Mouse (Mus musculus): ENCODE measurements around the gene Trim14. TPM values are rescaled to one million over a fixed set of nuclear protein-coding genes. Genes with fewer than 3 reads are reported as not detected.

Gene Trim14
- total and polyA plus RNA-seq, 2 experiments from 2014 or later, result 0.46 to 10.9 TPM

- H3K27me3 ChIP-seq (ENCODE audit: control insufficient read depth, insufficient read depth, low read length), result no peaks in the 10 kb centered on the region
- H3K9ac ChIP-seq (replicated peaks; ENCODE audit: low read depth, low read length), result no peak overlapping the region
- no peak for ATAC-seq (ENCODE audit: insufficient read depth, low read depth)
- H3K4me1 ChIP-seq (ENCODE audit: control insufficient read depth, insufficient read depth), result peaks cover 29% of the 10 kb centered on the region
- H3K4me2 ChIP-seq (ENCODE audit: low read depth, low read length), result no peak overlapping the region
- H3K9me3 ChIP-seq (replicated peaks; ENCODE audit: control insufficient read depth, low read length), result no peaks in the 10 kb centered on the region
- TF ChIP-seq CTCF (IDR thresholded peaks at IDR 0.05; ENCODE audit: low read depth) (peak; percentile 10; the same call in 1 of the 2 replicates), EP300 (IDR thresholded peaks at IDR 0.05; ENCODE audit: low read depth) (no peak)
- H3K36me3 ChIP-seq (replicated peaks; ENCODE audit: control insufficient read depth, insufficient read depth, low read length), result peaks cover 27% of the 10 kb centered on the region
- WGBS, result 91% methylated on average over 2 of the region's 2 CpGs
- H3K4me3 ChIP-seq (ENCODE audit: low read depth, low read length), result no peak overlapping the region
- no peak for DNase-seq (ENCODE audit: low spot score)
- H3K27ac ChIP-seq (ENCODE audit: low read depth), result no peak overlapping the region
Measured at GRCm38 (mm10) chr4:46458411-46458810, 77.5 kb downstream of the Trim14 start.

GRCm38 (mm10) chr4:46457186-46457585, 78.8 kb downstream of the Trim14 start:
- no peak for DNase-seq (ENCODE audit: low spot score)
- H3K27me3 ChIP-seq (ENCODE audit: control insufficient read depth, insufficient read depth, low read length), result no peaks in the 10 kb centered on the region
- peaks cover 31% of the 10 kb centered on the region for H3K4me1 ChIP-seq (ENCODE audit: control insufficient read depth, insufficient read depth)
- no peak overlapping the region for H3K4me3 ChIP-seq (ENCODE audit: low read depth, low read length)
- no peak overlapping the region for H3K27ac ChIP-seq (ENCODE audit: low read depth)
- no peaks in the 10 kb centered on the region for H3K9me3 ChIP-seq (replicated peaks; ENCODE audit: control insufficient read depth, low read length)
- 88% methylated on average over 3 of the region's 3 CpGs for WGBS
- H3K4me2 ChIP-seq (ENCODE audit: low read depth, low read length), result no peak overlapping the region
- H3K9ac ChIP-seq (replicated peaks; ENCODE audit: low read depth, low read length), result no peak overlapping the region
- H3K36me3 ChIP-seq (replicated peaks; ENCODE audit: control insufficient read depth, insufficient read depth, low read length), result peaks cover 17% of the 10 kb centered on the region
- TF ChIP-seq EP300 (IDR thresholded peaks at IDR 0.05; ENCODE audit: low read depth), result no peak
- TF ChIP-seq CTCF (IDR thresholded peaks at IDR 0.05; ENCODE audit: low read depth), result no peak
- ATAC-seq (ENCODE audit: insufficient read depth, low read depth), result no peak

GRCm38 (mm10) chr4:46456762-46457161, 79.2 kb downstream of the Trim14 start:
- Histone ChIP-seq H3K9me3 (replicated peaks; ENCODE audit: control insufficient read depth, low read length) (no peaks in the 10 kb centered on the region), H3K4me2 (ENCODE audit: low read depth, low read length) (no peak overlapping the region), H3K36me3 (replicated peaks; ENCODE audit: control insufficient read depth, insufficient read depth, low read length) (peaks cover 17% of the 10 kb centered on the region), H3K27ac (ENCODE audit: low read depth) (no peak overlapping the region), H3K27me3 (ENCODE audit: control insufficient read depth, insufficient read depth, low read length) (no peaks in the 10 kb centered on the region), H3K4me3 (ENCODE audit: low read depth, low read length) (no peak overlapping the region), H3K9ac (replicated peaks; ENCODE audit: low read depth, low read length) (no peak overlapping the region), H3K4me1 (ENCODE audit: control insufficient read depth, insufficient read depth) (peaks cover 28% of the 10 kb centered on the region)
- WGBS, result 82% methylated on average over 4 of the region's 4 CpGs
- ATAC-seq (ENCODE audit: insufficient read depth, low read depth) (no peak), DNase-seq (ENCODE audit: low spot score) (no peak)
- TF ChIP-seq CTCF (IDR thresholded peaks at IDR 0.05; ENCODE audit: low read depth) (no peak), EP300 (IDR thresholded peaks at IDR 0.05; ENCODE audit: low read depth) (no peak)

- peaks cover 31% of the 10 kb centered on the region for H3K4me1 ChIP-seq (ENCODE audit: control insufficient read depth, insufficient read depth)
- no peaks in the 10 kb centered on the region for H3K36me3 ChIP-seq (replicated peaks; ENCODE audit: control insufficient read depth, insufficient read depth, low read length)
- no peaks in the 10 kb centered on the region for H3K27me3 ChIP-seq (ENCODE audit: control insufficient read depth, insufficient read depth, low read length)
- H3K9me3 ChIP-seq (replicated peaks; ENCODE audit: control insufficient read depth, low read length), result no peaks in the 10 kb centered on the region
- H3K27ac ChIP-seq (ENCODE audit: low read depth), result no peak overlapping the region
- TF ChIP-seq EP300 (IDR thresholded peaks at IDR 0.05; ENCODE audit: low read depth), result no peak
- TF ChIP-seq CTCF (IDR thresholded peaks at IDR 0.05; ENCODE audit: low read depth), result no peak
- ATAC-seq (ENCODE audit: insufficient read depth, low read depth), result no peak
- no peak overlapping the region for H3K4me3 ChIP-seq (ENCODE audit: low read depth, low read length)
- no peak overlapping the region for H3K9ac ChIP-seq (replicated peaks; ENCODE audit: low read depth, low read length)
- no peak for DNase-seq (ENCODE audit: low spot score)
- H3K4me2 ChIP-seq (ENCODE audit: low read depth, low read length), result no peak overlapping the region
- 66% methylated on average over 5 of the region's 5 CpGs for WGBS
Measured at GRCm38 (mm10) chr4:46454097-46454864, 81.7 kb downstream of the Trim14 start.

- 50% methylated on average over 13 of the region's 13 CpGs for WGBS
- Histone ChIP-seq H3K4me1 (ENCODE audit: control insufficient read depth, insufficient read depth) (peaks cover 35% of the 10 kb centered on the region), H3K9me3 (replicated peaks; ENCODE audit: control insufficient read depth, low read length) (no peaks in the 10 kb centered on the region), H3K4me2 (ENCODE audit: low read depth, low read length) (peak overlapping the region; percentile 69), H3K27me3 (ENCODE audit: control insufficient read depth, insufficient read depth, low read length) (no peaks in the 10 kb centered on the region), H3K9ac (replicated peaks; ENCODE audit: low read depth, low read length) (no peak overlapping the region), H3K4me3 (ENCODE audit: low read depth, low read length) (peak overlapping the region; percentile 87), H3K27ac (ENCODE audit: low read depth) (peak overlapping the region; percentile 43; the same call in 1 of the 2 replicates), H3K36me3 (replicated peaks; ENCODE audit: control insufficient read depth, insufficient read depth, low read length) (no peaks in the 10 kb centered on the region)
- ATAC-seq (ENCODE audit: insufficient read depth, low read depth) (no peak), DNase-seq (ENCODE audit: low spot score) (no peak)
- no peak for TF ChIP-seq CTCF (IDR thresholded peaks at IDR 0.05; ENCODE audit: low read depth)
- no peak for TF ChIP-seq EP300 (IDR thresholded peaks at IDR 0.05; ENCODE audit: low read depth)
Measured at GRCm38 (mm10) chr4:46452855-46453719, 82.9 kb downstream of the Trim14 start.
